Mouse (Mus musculus) C2C12 (cell line): ENCODE measurements around the gene Olig2.

Experiments used
- CEBPB ChIP-seq: IDR thresholded peaks from one replicate; pipeline ENCODE4 v1.6.1; 2011; ENCODE audit warnings: low read depth, mild to moderate bottlenecking, control low read depth, moderate library complexity
- CTCF ChIP-seq: IDR thresholded peaks from one replicate; pipeline ENCODE4 v1.5.1; 2011; ENCODE audit not compliant: control insufficient read depth, insufficient read depth, insufficient read length
- FOSL1 ChIP-seq: IDR thresholded peaks from one replicate; pipeline ENCODE4 v1.8.0; 2011; ENCODE audit warnings: mild to moderate bottlenecking, low read length; ENCODE audit not compliant: poor library complexity, insufficient read depth, severe bottlenecking
- MAX ChIP-seq: IDR thresholded peaks from one replicate; pipeline ENCODE4 v1.6.1; 2011; ENCODE audit warnings: mild to moderate bottlenecking, control low read depth
- MYOD1 ChIP-seq: IDR thresholded peaks from one replicate; pipeline ENCODE4 v1.6.1; 2011; ENCODE audit warnings: low read depth; ENCODE audit not compliant: control insufficient read depth, insufficient read length
- MYOG ChIP-seq: IDR thresholded peaks from one replicate; pipeline ENCODE4 v1.6.1; 2011; ENCODE audit not compliant: control insufficient read depth, insufficient read length; ENCODE audit errors: extremely low read depth
- USF1 ChIP-seq: IDR thresholded peaks from one replicate; pipeline ENCODE4 v1.6.1; 2011; ENCODE audit warnings: low read depth, mild to moderate bottlenecking, control low read depth, moderate library complexity

DNA sequence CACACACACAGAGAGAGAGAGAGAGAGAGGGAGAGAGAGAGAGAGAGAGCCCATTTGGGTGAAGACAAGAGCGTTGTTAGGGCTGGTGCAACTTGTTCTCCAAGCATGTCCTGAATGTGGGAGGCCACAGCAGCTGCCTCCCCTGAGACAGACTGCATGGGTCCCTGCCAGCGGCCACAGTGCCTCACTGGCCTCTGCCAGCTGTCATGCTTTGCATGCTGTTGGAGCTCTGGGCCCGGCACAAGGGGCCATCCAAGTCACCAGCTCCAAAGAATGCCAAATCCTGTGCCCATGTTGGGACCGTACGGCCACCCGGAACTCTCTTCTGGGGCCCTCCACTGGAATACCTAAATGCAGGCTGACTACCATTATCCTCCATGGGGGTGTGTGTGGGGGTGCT, 40.7 kb downstream of the Olig2 start:
- TF ChIP-seq CTCF (no peak), FOSL1 (no peak), MAX (no peak), MYOG (no peak), USF1 (no peak), CEBPB (no peak), MYOD1 (no peak)
